Mouse (Mus musculus) megakaryocyte, adult 5-6 weeks (primary cell): ENCODE data around the gene Bahcc1. TPM values are rescaled to one million over a fixed set of nuclear protein-coding genes. Genes with fewer than 3 reads are reported as not detected.

Source experiments
- ATAC-seq: 2 replicates; pipeline ENCODE4 v1.8.0; 2016; ENCODE audit warnings: mild to moderate bottlenecking, inconsistent platforms; ENCODE audit not compliant: poor library complexity, severe bottlenecking
- total RNA-seq, 2 experiments: library from RNA; stranded (forward) in 1 of 2; stranded (reverse) in 1 of 2; fragments of 153-499, 151-499 nt in 1 of 2; fragments of 221-1000, 200-1000 nt in 1 of 2; gene quantifications; 2 replicates each; pipeline versions ENCODE4 v1.2.3 to v1.2.4; 2015 to 2017

Gene Bahcc1
- total RNA-seq, 2 experiments from 2014 or later, result 1.7 to 4.4 TPM

GRCm38 (mm10) chr11:120240941-120241890 lies 8.5 kb downstream of the Bahcc1 start:
- ATAC-seq, result no peak

GRCm38 (mm10) chr11:120241981-120242725 lies 9.4 kb downstream of the Bahcc1 start:
- ATAC-seq, result no peak

- ATAC-seq, result no peak
Measured at GRCm38 (mm10) chr11:120242726-120243530, 10.2 kb downstream of the Bahcc1 start.

- no peak for ATAC-seq
Measured at GRCm38 (mm10) chr11:120243531-120243820, 10.7 kb downstream of the Bahcc1 start.

- no peak for ATAC-seq
Measured at GRCm38 (mm10) chr11:120248160-120248793, 15.5 kb downstream of the Bahcc1 start.

- no peak for ATAC-seq
Measured at GRCm38 (mm10) chr11:120248899-120249298, 16.2 kb downstream of the Bahcc1 start.

GRCm38 (mm10) chr11:120250991-120251949 lies 18.5 kb downstream of the Bahcc1 start:
- peak; percentile 60 for ATAC-seq

- ATAC-seq, result no peak
Measured at GRCm38 (mm10) chr11:120251950-120252308, 19.2 kb downstream of the Bahcc1 start.

GRCm38 (mm10) chr11:120252398-120252797 lies 19.7 kb downstream of the Bahcc1 start:
- no peak for ATAC-seq

- ATAC-seq, result no peak
Measured at GRCm38 (mm10) chr11:120252843-120253645, 20.3 kb downstream of the Bahcc1 start.

- ATAC-seq, result no peak; the same call in 1 of the 2 replicates
Measured at GRCm38 (mm10) chr11:120253646-120254315, 21.0 kb downstream of the Bahcc1 start.

GRCm38 (mm10) chr11:120254420-120254819 lies 21.7 kb downstream of the Bahcc1 start:
- ATAC-seq, result no peak

- no peak for ATAC-seq
Measured at GRCm38 (mm10) chr11:120255038-120255437, 22.3 kb downstream of the Bahcc1 start.

GRCm38 (mm10) chr11:120255499-120255898 lies 22.8 kb downstream of the Bahcc1 start:
- ATAC-seq, result no peak

- no peak for ATAC-seq
Measured at GRCm38 (mm10) chr11:120256108-120256507, 23.4 kb downstream of the Bahcc1 start.

- ATAC-seq, result no peak
Measured at GRCm38 (mm10) chr11:120256543-120256942, 23.8 kb downstream of the Bahcc1 start.

GRCm38 (mm10) chr11:120256981-120257820 lies 24.5 kb downstream of the Bahcc1 start:
- ATAC-seq, result peak; percentile 9; the same call in 1 of the 2 replicates
